Mouse (Mus musculus): ENCODE data around the gene Nipsnap3a. TPM values are rescaled to one million over a fixed set of nuclear protein-coding genes. Genes with fewer than 3 reads are reported as not detected.

The Nipsnap3a gene
- not detected in 2 replicates for total RNA-seq (2023)

GRCm38 (mm10) chr4:52989248-52989647 lies at the start of gene Nipsnap3a:
Gene Nipsnap3a, plus strand, starts transcription at chr4:52989272.

GRCm38 (mm10) chr4:52964247-52964646 lies 24.8 kb upstream of the Nipsnap3a start, which contains the start of gene Olfr270:
Gene Olfr270, plus strand, starts transcription at chr4:52964547.

GRCm38 (mm10) chr4:53011732-53012361 lies 22.8 kb downstream of the Nipsnap3a start, which contains the start of gene Nipsnap3b:
Gene Nipsnap3b, plus strand, starts transcription at chr4:53011880.

Other genes with a start within 250 kb of the Nipsnap3a start
- gene Olfr275, start 174.7 kb upstream of the Nipsnap3a start, total RNA-seq (2023) = not detected in 2 replicates
- gene Olfr273, start 130.0 kb upstream of the Nipsnap3a start, total RNA-seq (2023) = not detected in 2 replicates
- gene Olfr272, start 70.1 kb upstream of the Nipsnap3a start, total RNA-seq (2023) = not detected in 2 replicates
- not detected in 2 replicates for gene Olfr270, start 24.7 kb upstream of the Nipsnap3a start, total RNA-seq (2023)
- gene Nipsnap3b, start 22.6 kb downstream of the Nipsnap3a start, total RNA-seq (2023) = 41.2 and 53.7 TPM in 2 replicates
- gene Abca1, start 170.6 kb downstream of the Nipsnap3a start, total RNA-seq (2023) = 2.8 and 2.9 TPM in 2 replicates